Mouse (Mus musculus): ENCODE measurements around the gene Tmem232. TPM values are rescaled to one million over a fixed set of nuclear protein-coding genes. Genes with fewer than 3 reads are reported as not detected.
A peak's percentile ranks its signal among the peaks of the same experiment; 100 is the strongest.

Gene Tmem232
- polyA plus RNA-seq, 1 experiment = not detected

DNA sequence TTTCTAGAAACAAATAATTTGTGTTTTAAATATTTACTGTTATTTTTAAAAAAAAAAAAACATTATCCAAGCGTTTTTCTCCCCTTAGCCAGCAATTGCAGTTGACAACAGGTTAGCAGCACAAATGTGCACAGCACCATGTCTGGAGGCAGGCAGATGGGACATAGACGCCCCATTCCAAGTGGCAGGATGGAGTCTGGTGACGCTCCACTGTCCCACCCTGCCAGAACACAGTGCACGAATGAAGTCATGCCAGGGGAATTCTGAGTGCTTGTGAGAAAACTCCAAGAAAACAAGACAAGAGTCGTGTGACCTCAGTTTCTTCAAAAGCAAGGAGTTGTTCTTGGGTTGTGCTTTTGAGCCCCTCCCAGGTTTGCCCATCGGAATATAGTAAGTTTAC, 22.8 kb upstream of the Tmem232 start:
- H3K4me3 ChIP-seq (replicated peaks) = no peak overlapping the region
- peaks cover 9% of the 10 kb centered on the region for H3K4me1 ChIP-seq (ENCODE audit: control insufficient read depth)
- H3K27me3 ChIP-seq (ENCODE audit: control insufficient read depth) = no peaks in the 10 kb centered on the region
- H3K9me3 ChIP-seq (ENCODE audit: control insufficient read depth, low read length) = no peaks in the 10 kb centered on the region
- no peak for TF ChIP-seq GATA1 (IDR thresholded peaks at IDR 0.05; ENCODE audit: low read length)
- no peak for TF ChIP-seq TAL1 (IDR thresholded peaks at IDR 0.05; ENCODE audit: low read length)
- H3K36me3 ChIP-seq (ENCODE audit: control insufficient read depth) = no peaks in the 10 kb centered on the region

GRCm38 (mm10) chr17:65562761-65563160, 22.2 kb upstream of the Tmem232 start:
- Histone ChIP-seq H3K4me3 (replicated peaks) (no peak overlapping the region), H3K27me3 (ENCODE audit: control insufficient read depth) (no peaks in the 10 kb centered on the region), H3K36me3 (ENCODE audit: control insufficient read depth) (no peaks in the 10 kb centered on the region), H3K9me3 (ENCODE audit: control insufficient read depth, low read length) (no peaks in the 10 kb centered on the region), H3K4me1 (ENCODE audit: control insufficient read depth) (peaks cover 14% of the 10 kb centered on the region)
- TF ChIP-seq TAL1 (IDR thresholded peaks at IDR 0.05; ENCODE audit: low read length) (no peak), GATA1 (IDR thresholded peaks at IDR 0.05; ENCODE audit: low read length) (no peak)

DNA sequence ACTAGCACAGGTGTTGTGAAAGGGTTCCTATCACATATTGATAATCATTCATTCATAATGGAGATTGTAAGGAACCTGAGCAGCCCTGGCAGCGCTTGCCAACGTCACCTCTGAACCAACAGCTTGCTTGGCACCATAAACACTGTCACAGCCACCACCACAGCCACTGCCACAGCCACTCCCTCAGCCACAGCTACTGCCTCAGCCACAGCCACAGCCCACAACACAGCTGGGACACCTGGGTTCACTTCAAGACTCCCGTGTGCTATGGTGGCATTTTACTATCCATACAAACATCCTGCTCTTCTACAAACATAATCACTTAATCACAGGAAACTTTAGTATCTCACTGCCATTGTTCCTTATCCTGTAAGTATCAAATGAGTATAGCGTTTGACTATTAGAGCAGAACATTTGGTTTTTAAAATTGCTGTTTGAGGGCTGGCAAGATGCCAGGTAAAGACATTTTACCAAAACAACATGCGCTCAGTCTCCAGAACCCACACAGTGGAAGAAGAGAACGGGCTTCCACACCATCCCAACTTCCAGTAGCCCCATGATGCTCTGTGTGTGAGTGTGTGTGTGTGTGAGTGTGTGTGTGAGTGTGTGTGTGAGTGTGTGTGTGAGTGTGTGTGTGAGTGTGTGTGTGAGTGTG, 20.9 kb upstream of the Tmem232 start:
- peaks cover 27% of the 10 kb centered on the region for H3K4me1 ChIP-seq (ENCODE audit: control insufficient read depth)
- H3K9me3 ChIP-seq (ENCODE audit: control insufficient read depth, low read length) = no peaks in the 10 kb centered on the region
- no peaks in the 10 kb centered on the region for H3K27me3 ChIP-seq (ENCODE audit: control insufficient read depth)
- TF ChIP-seq GATA1 (IDR thresholded peaks at IDR 0.05; ENCODE audit: low read length) (no peak), TAL1 (IDR thresholded peaks at IDR 0.05; ENCODE audit: low read length) (no peak)
- H3K4me3 ChIP-seq (replicated peaks) = no peak overlapping the region
- H3K36me3 ChIP-seq (ENCODE audit: control insufficient read depth) = no peaks in the 10 kb centered on the region

- H3K4me3 ChIP-seq (replicated peaks) = no peak overlapping the region
- TF ChIP-seq TAL1 (IDR thresholded peaks at IDR 0.05; ENCODE audit: low read length) (no peak), GATA1 (IDR thresholded peaks at IDR 0.05; ENCODE audit: low read length) (no peak)
- no peaks in the 10 kb centered on the region for H3K27me3 ChIP-seq (ENCODE audit: control insufficient read depth)
- peaks cover 32% of the 10 kb centered on the region for H3K4me1 ChIP-seq (ENCODE audit: control insufficient read depth)
- no peaks in the 10 kb centered on the region for H3K9me3 ChIP-seq (ENCODE audit: control insufficient read depth, low read length)
- H3K36me3 ChIP-seq (ENCODE audit: control insufficient read depth) = no peaks in the 10 kb centered on the region
Measured at GRCm38 (mm10) chr17:65559273-65559672, 18.7 kb upstream of the Tmem232 start.

- Histone ChIP-seq H3K4me1 (ENCODE audit: control insufficient read depth) (peaks cover 32% of the 10 kb centered on the region), H3K9me3 (ENCODE audit: control insufficient read depth, low read length) (no peaks in the 10 kb centered on the region), H3K4me3 (replicated peaks) (no peak overlapping the region), H3K36me3 (ENCODE audit: control insufficient read depth) (no peaks in the 10 kb centered on the region), H3K27me3 (ENCODE audit: control insufficient read depth) (no peaks in the 10 kb centered on the region)
- TF ChIP-seq TAL1 (IDR thresholded peaks at IDR 0.05; ENCODE audit: low read length) = no peak
- no peak for TF ChIP-seq GATA1 (IDR thresholded peaks at IDR 0.05; ENCODE audit: low read length)
Measured at GRCm38 (mm10) chr17:65558788-65559187, 18.2 kb upstream of the Tmem232 start.

DNA sequence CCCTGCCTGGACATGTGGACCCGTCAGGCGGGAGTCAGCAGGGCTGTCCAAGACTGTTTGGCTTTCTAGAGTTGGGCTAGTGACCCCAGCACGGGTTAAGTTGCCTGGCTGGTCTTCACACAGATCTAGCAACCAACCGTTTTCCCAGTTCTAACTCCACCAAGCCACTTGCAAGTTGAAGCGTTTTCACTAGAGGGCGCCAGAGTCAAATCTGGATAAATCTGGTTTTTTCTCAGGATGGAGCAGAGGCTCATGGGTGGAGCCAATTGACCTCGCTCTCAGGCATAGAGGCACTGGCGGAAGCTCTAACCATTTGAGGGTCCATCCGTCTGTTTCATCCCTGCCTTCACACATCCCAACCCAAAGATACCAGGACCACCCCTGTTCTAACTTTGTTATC, 17.6 kb upstream of the Tmem232 start:
- Histone ChIP-seq H3K36me3 (ENCODE audit: control insufficient read depth) (no peaks in the 10 kb centered on the region), H3K4me1 (ENCODE audit: control insufficient read depth) (peaks cover 32% of the 10 kb centered on the region), H3K27me3 (ENCODE audit: control insufficient read depth) (no peaks in the 10 kb centered on the region), H3K4me3 (replicated peaks) (no peak overlapping the region), H3K9me3 (ENCODE audit: control insufficient read depth, low read length) (no peaks in the 10 kb centered on the region)
- no peak for TF ChIP-seq TAL1 (IDR thresholded peaks at IDR 0.05; ENCODE audit: low read length)
- no peak for TF ChIP-seq GATA1 (IDR thresholded peaks at IDR 0.05; ENCODE audit: low read length)

- Histone ChIP-seq H3K4me1 (ENCODE audit: control insufficient read depth) (peaks cover 32% of the 10 kb centered on the region), H3K9me3 (ENCODE audit: control insufficient read depth, low read length) (no peaks in the 10 kb centered on the region), H3K27me3 (ENCODE audit: control insufficient read depth) (no peaks in the 10 kb centered on the region), H3K4me3 (replicated peaks) (peak overlapping the region; percentile 49), H3K36me3 (ENCODE audit: control insufficient read depth) (no peaks in the 10 kb centered on the region)
- TF ChIP-seq TAL1 (IDR thresholded peaks at IDR 0.05; ENCODE audit: low read length) = peak; percentile 42; the same call in 1 of the 3 replicates
- TF ChIP-seq GATA1 (IDR thresholded peaks at IDR 0.05; ENCODE audit: low read length) = no peak
Measured at GRCm38 (mm10) chr17:65557212-65557611, 16.6 kb upstream of the Tmem232 start.

DNA sequence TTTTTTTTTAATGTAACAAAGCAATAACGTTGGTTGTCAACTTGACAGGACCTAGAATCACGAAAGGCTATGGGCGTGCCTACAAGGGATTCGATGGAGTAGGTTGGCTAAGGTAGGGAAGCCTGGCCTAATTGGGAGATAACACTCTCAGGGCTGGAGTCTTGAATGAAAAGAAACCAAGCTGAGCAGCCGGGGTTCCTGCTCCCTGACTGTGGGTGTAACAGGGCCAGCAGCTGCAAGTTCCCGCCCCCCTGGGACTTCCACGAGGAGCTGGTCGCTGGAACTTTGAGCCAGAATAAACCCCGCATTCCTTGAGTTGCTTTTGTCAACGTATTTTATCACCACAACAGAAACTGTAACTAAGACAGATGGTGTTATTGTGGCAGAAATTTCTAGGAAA, 16.2 kb upstream of the Tmem232 start:
- Histone ChIP-seq H3K4me3 (replicated peaks) (peak overlapping the region; percentile 49), H3K27me3 (ENCODE audit: control insufficient read depth) (no peaks in the 10 kb centered on the region), H3K36me3 (ENCODE audit: control insufficient read depth) (no peaks in the 10 kb centered on the region), H3K4me1 (ENCODE audit: control insufficient read depth) (peaks cover 32% of the 10 kb centered on the region), H3K9me3 (ENCODE audit: control insufficient read depth, low read length) (no peaks in the 10 kb centered on the region)
- TF ChIP-seq TAL1 (IDR thresholded peaks at IDR 0.05; ENCODE audit: low read length) (no peak), GATA1 (IDR thresholded peaks at IDR 0.05; ENCODE audit: low read length) (no peak)

- no peaks in the 10 kb centered on the region for H3K27me3 ChIP-seq (ENCODE audit: control insufficient read depth)
- H3K4me3 ChIP-seq (replicated peaks) = no peak overlapping the region
- H3K9me3 ChIP-seq (ENCODE audit: control insufficient read depth, low read length) = no peaks in the 10 kb centered on the region
- no peaks in the 10 kb centered on the region for H3K36me3 ChIP-seq (ENCODE audit: control insufficient read depth)
- H3K4me1 ChIP-seq (ENCODE audit: control insufficient read depth) = peaks cover 15% of the 10 kb centered on the region
- TF ChIP-seq TAL1 (IDR thresholded peaks at IDR 0.05; ENCODE audit: low read length) = no peak
- no peak for TF ChIP-seq GATA1 (IDR thresholded peaks at IDR 0.05; ENCODE audit: low read length)
Measured at GRCm38 (mm10) chr17:65552426-65552997, 11.9 kb upstream of the Tmem232 start.

Data from erythroblast, embryonic 14.5 days (primary cell).